Mouse (Mus musculus): ENCODE data around the gene Fxyd6. TPM values are rescaled to one million over a fixed set of nuclear protein-coding genes. Genes with fewer than 3 reads are reported as not detected.

Gene Fxyd6
- total and polyA plus RNA-seq, 3 experiments: 201 to 299 (median 211) TPM

GRCm38 (mm10) chr9:45376427-45376826 is 6.4 kb downstream of the Fxyd6 start:
- DNase-seq: no peak

GRCm38 (mm10) chr9:45376883-45377282 is 6.9 kb downstream of the Fxyd6 start:
- DNase-seq: no peak

- DNase-seq: peak; percentile 62
These were observed 10.6 kb downstream of the Fxyd6 start for GRCm38 (mm10) chr9:45380411-45381251.

GRCm38 (mm10) chr9:45382336-45382735 is 12.4 kb downstream of the Fxyd6 start:
- DNase-seq: no peak

- no peak for DNase-seq
These were observed 12.8 kb downstream of the Fxyd6 start for GRCm38 (mm10) chr9:45382834-45383233.

GRCm38 (mm10) chr9:45383883-45384282 is 13.9 kb downstream of the Fxyd6 start:
- DNase-seq: no peak

- DNase-seq: no peak
These were observed 16.7 kb downstream of the Fxyd6 start for GRCm38 (mm10) chr9:45386698-45387097.

- DNase-seq: peak; percentile 82
These were observed 18.5 kb downstream of the Fxyd6 start for GRCm38 (mm10) chr9:45388385-45388994.

- peak; percentile 21 for DNase-seq
These were observed 19.6 kb downstream of the Fxyd6 start for GRCm38 (mm10) chr9:45389596-45389995.

- no peak for DNase-seq
These were observed 21.3 kb downstream of the Fxyd6 start for GRCm38 (mm10) chr9:45391299-45391698.

- no peak for DNase-seq
These were observed 25.2 kb downstream of the Fxyd6 start for GRCm38 (mm10) chr9:45395218-45395617.

- DNase-seq: no peak
These were observed 25.8 kb downstream of the Fxyd6 start for GRCm38 (mm10) chr9:45395796-45396195.

- no peak for DNase-seq
These were observed 28.4 kb downstream of the Fxyd6 start for GRCm38 (mm10) chr9:45398336-45398735.

GRCm38 (mm10) chr9:45399434-45399833 is 29.4 kb downstream of the Fxyd6 start, which contains the start of gene Fxyd2:
TSS of gene Fxyd2 (plus strand) at chr9:45399669.
- no peak for DNase-seq

GRCm38 (mm10) chr9:45401851-45402250 is 31.9 kb downstream of the Fxyd6 start:
- DNase-seq: no peak

GRCm38 (mm10) chr9:45402957-45403356 is 33.0 kb downstream of the Fxyd6 start:
- no peak for DNase-seq

GRCm38 (mm10) chr9:45405694-45406093 is 35.7 kb downstream of the Fxyd6 start:
- no peak for DNase-seq

- DNase-seq: no peak
These were observed 36.8 kb downstream of the Fxyd6 start for GRCm38 (mm10) chr9:45406808-45407207.

GRCm38 (mm10) chr9:45407706-45408675 is 38.0 kb downstream of the Fxyd6 start:
- peak; percentile 80 for DNase-seq

GRCm38 (mm10) chr9:45410193-45410592 is 40.2 kb downstream of the Fxyd6 start:
- no peak for DNase-seq

- no peak for DNase-seq
These were observed 40.6 kb downstream of the Fxyd6 start for GRCm38 (mm10) chr9:45410614-45411013.

GRCm38 (mm10) chr9:45411111-45411510 is 41.1 kb downstream of the Fxyd6 start:
- DNase-seq: no peak
